Mouse (Mus musculus) macrophage (primary cell): ENCODE data around the gene Kbtbd12. TPM values are rescaled to one million over a fixed set of nuclear protein-coding genes. Genes with fewer than 3 reads are reported as not detected.

ENCODE experiments used
- H3K27ac ChIP-seq: fragments of 350-480 bp; formaldehyde crosslinking; 2 replicates; pipeline ENCODE4 v1.9.0; 2021
- H3K36me3 ChIP-seq: fragments of 350-480 bp; formaldehyde crosslinking; 2 replicates; pipeline ENCODE4 v1.9.0; 2021; ENCODE audit errors: inconsistent target
- H3K4me3 ChIP-seq: fragments of 350-480 bp; formaldehyde crosslinking; 2 replicates; pipeline ENCODE4 v1.9.0; 2021; ENCODE audit errors: inconsistent target
- H3K79me2 ChIP-seq: fragments of 350-480 bp; formaldehyde crosslinking; 2 replicates; pipeline ENCODE4 v1.9.0; 2021; ENCODE audit errors: inconsistent target
- WGBS: methylation state at CpG from one replicate; pipeline ENCODE4 v1.1.7; 2026; ENCODE audit warnings: inconsistent platforms; ENCODE audit not compliant: missing documents; 5-methylcytosine and 5-hydroxymethylcytosine counted together
- polyA plus RNA-seq: library from polyadenylated mRNA; stranded (reverse); fragments of 250-400 nt; gene quantifications from 3 replicates; pipeline ENCODE4 v1.2.4, GENCODE M21; 2018; ENCODE audit warnings: inconsistent platforms

The Kbtbd12 gene
- polyA plus RNA-seq, 1 experiment from 2014 or later, result 1.2 TPM

- Histone ChIP-seq H3K4me3 (no peak overlapping the region), H3K36me3 (no peaks in the 10 kb centered on the region), H3K27ac (no peak overlapping the region), H3K79me2 (no peaks in the 10 kb centered on the region)
- WGBS, result 60% methylated on average over 6 of the region's 6 CpGs
Measured at GRCm38 (mm10) chr6:88639372-88639920, 1.7 kb upstream of the Kbtbd12 start.

GRCm38 (mm10) chr6:88638917-88639316 is 1.2 kb upstream of the Kbtbd12 start:
- Histone ChIP-seq H3K36me3 (no peaks in the 10 kb centered on the region), H3K27ac (no peak overlapping the region), H3K4me3 (no peak overlapping the region), H3K79me2 (no peaks in the 10 kb centered on the region)
- 58% methylated on average over 1 of the region's 1 CpGs for WGBS

GRCm38 (mm10) chr6:88635881-88636754 is 1.6 kb downstream of the Kbtbd12 start:
- WGBS, result 71% methylated on average over 6 of the region's 6 CpGs
- Histone ChIP-seq H3K79me2 (no peaks in the 10 kb centered on the region), H3K27ac (no peak overlapping the region), H3K36me3 (no peaks in the 10 kb centered on the region), H3K4me3 (no peak overlapping the region)

- WGBS, result 43% methylated on average over 6 of the region's 6 CpGs
Measured at GRCm38 (mm10) chr6:88631293-88631692, 6.5 kb downstream of the Kbtbd12 start.

GRCm38 (mm10) chr6:88630560-88630959 is 7.2 kb downstream of the Kbtbd12 start:
- Histone ChIP-seq H3K79me2 (no peaks in the 10 kb centered on the region), H3K36me3 (no peaks in the 10 kb centered on the region), H3K4me3 (no peak overlapping the region), H3K27ac (no peak overlapping the region)
- 53% methylated on average over 5 of the region's 5 CpGs for WGBS

More at GRCm38 (mm10) chr6:88631293-88631692, 6.5 kb downstream of the Kbtbd12 start:
- H3K4me3 ChIP-seq, result no peak overlapping the region
- H3K79me2 ChIP-seq, result no peaks in the 10 kb centered on the region
- H3K36me3 ChIP-seq, result no peaks in the 10 kb centered on the region
- no peak overlapping the region for H3K27ac ChIP-seq

GRCm38 (mm10) chr6:88629821-88630220 is 7.9 kb downstream of the Kbtbd12 start:
- Histone ChIP-seq H3K4me3 (no peak overlapping the region), H3K79me2 (no peaks in the 10 kb centered on the region), H3K27ac (no peak overlapping the region), H3K36me3 (no peaks in the 10 kb centered on the region)
- WGBS, result 95% methylated on average over 2 of the region's 2 CpGs

- Histone ChIP-seq H3K4me3 (no peak overlapping the region), H3K27ac (no peak overlapping the region), H3K36me3 (no peaks in the 10 kb centered on the region), H3K79me2 (no peaks in the 10 kb centered on the region)
- 3% methylated on average over 48 of the region's 51 CpGs for WGBS
Measured at GRCm38 (mm10) chr6:88627317-88627811, 10.4 kb downstream of the Kbtbd12 start.

- Histone ChIP-seq H3K36me3 (no peaks in the 10 kb centered on the region), H3K79me2 (no peaks in the 10 kb centered on the region), H3K27ac (no peak overlapping the region), H3K4me3 (no peak overlapping the region)
- WGBS, result 11% methylated on average over 11 of the region's 11 CpGs
Measured at GRCm38 (mm10) chr6:88626912-88627311, 10.8 kb downstream of the Kbtbd12 start.

GRCm38 (mm10) chr6:88626462-88626861 is 11.3 kb downstream of the Kbtbd12 start:
- H3K27ac ChIP-seq, result no peak overlapping the region
- H3K36me3 ChIP-seq, result no peaks in the 10 kb centered on the region
- H3K4me3 ChIP-seq, result no peak overlapping the region
- H3K79me2 ChIP-seq, result no peaks in the 10 kb centered on the region
- 80% methylated on average over 4 of the region's 4 CpGs for WGBS

- 89% methylated on average over 4 of the region's 4 CpGs for WGBS
Measured at GRCm38 (mm10) chr6:88621816-88622481, 15.8 kb downstream of the Kbtbd12 start.

GRCm38 (mm10) chr6:88619542-88619941 is 18.2 kb downstream of the Kbtbd12 start:
- no peaks in the 10 kb centered on the region for H3K36me3 ChIP-seq
- no peaks in the 10 kb centered on the region for H3K79me2 ChIP-seq
- H3K27ac ChIP-seq, result no peak overlapping the region
- no peak overlapping the region for H3K4me3 ChIP-seq
- WGBS, result 85% methylated on average over 5 of the region's 5 CpGs

More at GRCm38 (mm10) chr6:88621816-88622481, 15.8 kb downstream of the Kbtbd12 start:
- Histone ChIP-seq H3K36me3 (no peaks in the 10 kb centered on the region), H3K27ac (no peak overlapping the region), H3K79me2 (no peaks in the 10 kb centered on the region), H3K4me3 (no peak overlapping the region)

GRCm38 (mm10) chr6:88615352-88615751 is 22.4 kb downstream of the Kbtbd12 start:
- no peak overlapping the region for H3K27ac ChIP-seq
- no peak overlapping the region for H3K4me3 ChIP-seq
- 93% methylated on average over 2 of the region's 2 CpGs for WGBS
- H3K36me3 ChIP-seq, result no peaks in the 10 kb centered on the region
- no peaks in the 10 kb centered on the region for H3K79me2 ChIP-seq

- WGBS, result 65% methylated on average over 2 of the region's 2 CpGs
- Histone ChIP-seq H3K4me3 (no peak overlapping the region), H3K27ac (no peak overlapping the region), H3K36me3 (no peaks in the 10 kb centered on the region), H3K79me2 (no peaks in the 10 kb centered on the region)
Measured at GRCm38 (mm10) chr6:88606417-88606816, 31.3 kb downstream of the Kbtbd12 start.

- Histone ChIP-seq H3K79me2 (no peaks in the 10 kb centered on the region), H3K4me3 (no peak overlapping the region), H3K36me3 (no peaks in the 10 kb centered on the region), H3K27ac (no peak overlapping the region)
- WGBS, result 83% methylated on average over 2 of the region's 2 CpGs
Measured at GRCm38 (mm10) chr6:88605715-88606114, 32.0 kb downstream of the Kbtbd12 start.

- Histone ChIP-seq H3K4me3 (no peak overlapping the region), H3K36me3 (no peaks in the 10 kb centered on the region), H3K79me2 (no peaks in the 10 kb centered on the region), H3K27ac (no peak overlapping the region)
- 74% methylated on average over 2 of the region's 2 CpGs for WGBS
Measured at GRCm38 (mm10) chr6:88605235-88605634, 32.5 kb downstream of the Kbtbd12 start.
